Mouse (Mus musculus) thymus, adult 2 months (tissue): ENCODE results near the gene Tmem131l. TPM values are rescaled to one million over a fixed set of nuclear protein-coding genes. Genes with fewer than 3 reads are reported as not detected.
"Not testable (repeated sequence)": the region's sequence is repeated elsewhere in the genome, so short reads cannot be mapped to it uniquely, and the experiment has no call there.

ENCODE experiments used
- DNase-seq: peaks from one replicate; pipeline ENCODE4 v3.0.0; 2021
- H3K27ac ChIP-seq: fragments of 200-500 bp; 2 replicates; pipeline ENCODE4 v1.5.1; 2012; ENCODE audit warnings: low read length, control low read depth; ENCODE audit not compliant: control insufficient read depth, insufficient read depth
- H3K27me3 ChIP-seq: fragments of 200-500 bp; 2 replicates; pipeline ENCODE4 v1.6.1; 2012; ENCODE audit warnings: mild to moderate bottlenecking, low read length, moderate library complexity, mixed read lengths; ENCODE audit not compliant: control insufficient read depth, insufficient read depth
- H3K36me3 ChIP-seq: fragments of 200-500 bp; 2 replicates; pipeline ENCODE4 v1.6.1; 2012; ENCODE audit warnings: mild to moderate bottlenecking, low read length, moderate library complexity; ENCODE audit not compliant: control insufficient read depth, insufficient read depth
- H3K4me1 ChIP-seq: fragments of 200-500 bp; replicated peaks from 2 replicates; pipeline ENCODE4 v1.6.1; 2012; ENCODE audit warnings: low read length; ENCODE audit not compliant: control insufficient read depth, insufficient read depth
- H3K4me3 ChIP-seq: fragments of 200-500 bp; 2 replicates; pipeline ENCODE4 v1.5.1; 2012; ENCODE audit warnings: mild to moderate bottlenecking, low read length, control low read depth, moderate library complexity; ENCODE audit not compliant: control insufficient read depth, insufficient read depth
- CTCF ChIP-seq: fragments of 200-500 bp; IDR thresholded peaks from 2 replicates; pipeline ENCODE4 v1.5.1; 2012; ENCODE audit warnings: mild to moderate bottlenecking, control low read depth, low read length, moderate library complexity, borderline replicate concordance; ENCODE audit not compliant: control insufficient read depth, poor library complexity, insufficient read depth; ENCODE audit errors: extremely low read depth
- POLR2A ChIP-seq: fragments of 200-500 bp; IDR thresholded peaks from 2 replicates; pipeline ENCODE4 v1.6.1; 2012; ENCODE audit warnings: mild to moderate bottlenecking, low read length, control low read depth, moderate library complexity; ENCODE audit not compliant: control insufficient read depth, poor library complexity, insufficient read depth; ENCODE audit errors: extremely low read depth
- WGBS: fragments of 180-500 bp; shearing (Covaris S2); methylation state at CpG from one replicate; pipeline ENCODE4 v1.1.7; 2018; 5-methylcytosine and 5-hydroxymethylcytosine counted together
- polyA plus RNA-seq: library from polyadenylated mRNA; depleted of rRNA; stranded (reverse); fragments of >200 nt; gene quantifications from 2 replicates; pipeline ENCODE4 v1.2.3, GENCODE M21; 2012

Tmem131l gene
- polyA plus RNA-seq, 1 experiment, result 201 TPM

GRCm38 (mm10) chr3:83900756-83901373 lies 139.1 kb downstream of the Tmem131l start:
- peaks cover 81% of the 10 kb centered on the region for H3K36me3 ChIP-seq
- no peaks in the 10 kb centered on the region for H3K27me3 ChIP-seq
- no peaks in the 10 kb centered on the region for H3K4me1 ChIP-seq
- no peak for TF ChIP-seq POLR2A
- no peak for TF ChIP-seq CTCF
- no peak overlapping the region for H3K4me3 ChIP-seq
- WGBS, result 92% methylated on average over 12 of the region's 12 CpGs
- H3K27ac ChIP-seq, result no peak overlapping the region
- DNase-seq, result no peak

- no peak overlapping the region for H3K4me3 ChIP-seq
- H3K36me3 ChIP-seq, result peaks cover 69% of the 10 kb centered on the region
- no peak for DNase-seq
- H3K4me1 ChIP-seq, result no peaks in the 10 kb centered on the region
- WGBS, result 60% methylated on average over 8 of the region's 8 CpGs
- TF ChIP-seq POLR2A (no peak), CTCF (no peak)
- H3K27me3 ChIP-seq, result no peaks in the 10 kb centered on the region
- H3K27ac ChIP-seq, result no peak overlapping the region
Observed at GRCm38 (mm10) chr3:83899556-83899955, 140.4 kb downstream of the Tmem131l start.

GRCm38 (mm10) chr3:83898246-83898645 lies 141.7 kb downstream of the Tmem131l start:
- Histone ChIP-seq H3K36me3 (peaks cover 57% of the 10 kb centered on the region), H3K4me3 (no peak overlapping the region), H3K27me3 (no peaks in the 10 kb centered on the region), H3K4me1 (no peaks in the 10 kb centered on the region), H3K27ac (no peak overlapping the region)
- WGBS, result 97% methylated on average over 9 of the region's 9 CpGs
- TF ChIP-seq CTCF (no peak), POLR2A (no peak)
- DNase-seq, result no peak

- DNase-seq, result no peak
- 40% methylated on average over 3 of the region's 3 CpGs for WGBS
- Histone ChIP-seq H3K4me3 (no peak overlapping the region), H3K27me3 (no peaks in the 10 kb centered on the region), H3K27ac (no peak overlapping the region), H3K36me3 (peaks cover 35% of the 10 kb centered on the region), H3K4me1 (no peaks in the 10 kb centered on the region)
- TF ChIP-seq CTCF, result no peak
- no peak for TF ChIP-seq POLR2A
Observed at GRCm38 (mm10) chr3:83895811-83896210, 144.2 kb downstream of the Tmem131l start.

- no peak for DNase-seq
- 97% methylated on average over 5 of the region's 5 CpGs for WGBS
- peaks cover 28% of the 10 kb centered on the region for H3K36me3 ChIP-seq
- H3K4me1 ChIP-seq, result no peaks in the 10 kb centered on the region
- H3K27ac ChIP-seq, result no peak overlapping the region
- TF ChIP-seq CTCF (no peak), POLR2A (no peak)
- H3K27me3 ChIP-seq, result no peaks in the 10 kb centered on the region
- H3K4me3 ChIP-seq, result no peak overlapping the region
Observed at GRCm38 (mm10) chr3:83895111-83895510, 144.9 kb downstream of the Tmem131l start.

- Histone ChIP-seq H3K27ac (no peak overlapping the region), H3K36me3 (no peaks in the 10 kb centered on the region), H3K4me3 (no peak overlapping the region), H3K4me1 (no peaks in the 10 kb centered on the region), H3K27me3 (no peaks in the 10 kb centered on the region)
- no peak for DNase-seq
- WGBS, result 46% methylated on average over 2 of the region's 2 CpGs
- TF ChIP-seq CTCF (no peak), POLR2A (no peak)
Observed at GRCm38 (mm10) chr3:83885163-83885562, 154.8 kb downstream of the Tmem131l start.

GRCm38 (mm10) chr3:83879261-83880050 lies 160.5 kb downstream of the Tmem131l start:
- DNase-seq, H3K27ac ChIP-seq, H3K4me3 ChIP-seq, H3K4me1 ChIP-seq, H3K27me3 ChIP-seq, H3K36me3 ChIP-seq: not testable (repeated sequence)
- 93% methylated on average over 5 of the region's 5 CpGs for WGBS
